Mouse (Mus musculus): ENCODE results near the gene Ppp1r10.
A peak's percentile ranks its signal among the peaks of the same experiment; 100 is the strongest.

Gene Ppp1r10

DNA sequence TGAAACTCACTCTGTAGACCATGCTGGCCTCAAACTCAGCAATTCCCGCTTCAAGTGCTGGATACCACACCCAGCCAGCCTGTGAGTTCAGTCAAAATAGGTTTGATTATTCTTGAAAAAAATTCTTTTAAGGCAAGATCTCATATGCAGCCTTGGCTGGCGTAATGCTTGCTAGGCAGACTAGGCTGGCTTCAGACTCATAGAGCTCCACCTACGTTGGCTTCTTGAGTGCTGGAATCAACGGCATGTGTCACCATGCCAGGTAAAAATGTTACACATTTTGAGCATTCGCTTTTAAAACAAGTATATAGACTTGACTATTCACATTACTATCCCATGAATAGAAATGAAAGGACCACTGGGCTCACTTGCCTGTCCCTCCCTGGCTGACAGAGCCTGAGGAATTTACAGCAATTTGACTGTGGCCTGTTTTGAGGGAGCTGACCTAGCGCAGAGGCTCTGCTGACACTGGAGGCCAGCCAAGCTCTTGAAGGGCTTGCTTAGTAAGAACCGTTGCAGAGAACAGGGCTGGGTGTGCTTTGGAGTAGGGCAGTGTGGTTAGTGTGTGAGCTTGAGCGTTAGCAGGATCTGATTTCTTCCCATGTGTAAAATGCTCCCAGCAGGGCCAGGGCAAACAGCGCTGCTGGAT is 12.8 kb upstream of the Ppp1r10 start:
- no peak for DNase-seq (ENCODE audit: low spot score)

DNA sequence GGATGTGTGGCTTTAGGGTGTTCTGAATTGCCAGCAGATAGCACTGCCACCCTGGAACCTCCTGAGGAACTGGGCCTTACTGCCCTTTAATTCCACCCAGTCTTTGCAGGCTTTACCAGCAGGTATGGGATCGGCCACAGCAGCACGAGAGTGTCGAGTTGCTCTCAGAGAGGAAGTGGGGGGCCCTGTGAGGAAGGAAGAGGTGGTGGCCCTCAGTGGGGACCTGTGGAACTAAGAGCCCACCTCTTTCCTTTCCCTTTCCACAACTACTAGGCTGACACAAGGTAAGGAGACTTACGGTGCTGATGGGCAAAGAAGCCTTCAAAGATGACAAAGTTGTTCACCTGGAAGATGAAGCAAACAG is 12.3 kb upstream of the Ppp1r10 start:
- DNase-seq (ENCODE audit: low spot score): no peak

DNA sequence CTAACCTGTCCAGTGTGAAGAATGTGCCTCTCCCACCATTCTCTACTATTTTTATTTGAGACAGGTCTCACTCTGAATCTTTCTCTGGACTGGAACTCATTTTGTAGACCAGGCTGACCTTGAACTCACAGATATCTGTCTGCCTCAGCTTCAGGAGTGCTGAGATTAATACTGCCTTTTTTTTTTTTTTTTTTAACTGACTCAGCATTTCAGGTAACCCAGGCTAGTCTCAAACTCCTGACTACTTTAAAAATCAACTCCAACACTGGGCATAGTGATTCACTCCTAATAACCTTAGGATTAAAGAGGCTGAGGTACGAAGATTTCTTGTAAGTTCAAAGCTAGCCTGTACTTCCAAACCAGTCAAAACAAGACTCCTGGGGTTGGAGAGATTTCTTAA is 10.6 kb upstream of the Ppp1r10 start:
- no peak for DNase-seq (ENCODE audit: low spot score)

DNA sequence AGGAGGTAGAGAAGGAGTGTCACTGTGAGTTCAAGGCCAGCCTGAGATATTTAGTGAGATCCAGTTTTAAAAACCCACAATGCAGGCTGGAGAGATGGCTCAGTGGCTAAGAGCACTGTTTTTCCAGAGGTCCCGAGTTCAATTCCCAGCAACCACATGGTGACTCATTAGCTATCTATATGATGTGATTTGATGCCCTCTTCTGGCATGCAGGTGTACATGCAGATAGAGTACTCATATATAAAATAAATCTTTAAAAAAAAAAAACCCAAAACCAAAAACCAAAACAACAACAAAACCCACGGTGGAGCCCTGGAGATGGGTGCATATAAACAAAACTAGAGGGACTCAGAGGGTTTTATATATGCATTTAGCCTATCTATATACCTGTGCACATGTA is 8.6 kb upstream of the Ppp1r10 start:
- no peak for DNase-seq (ENCODE audit: low spot score)

DNA sequence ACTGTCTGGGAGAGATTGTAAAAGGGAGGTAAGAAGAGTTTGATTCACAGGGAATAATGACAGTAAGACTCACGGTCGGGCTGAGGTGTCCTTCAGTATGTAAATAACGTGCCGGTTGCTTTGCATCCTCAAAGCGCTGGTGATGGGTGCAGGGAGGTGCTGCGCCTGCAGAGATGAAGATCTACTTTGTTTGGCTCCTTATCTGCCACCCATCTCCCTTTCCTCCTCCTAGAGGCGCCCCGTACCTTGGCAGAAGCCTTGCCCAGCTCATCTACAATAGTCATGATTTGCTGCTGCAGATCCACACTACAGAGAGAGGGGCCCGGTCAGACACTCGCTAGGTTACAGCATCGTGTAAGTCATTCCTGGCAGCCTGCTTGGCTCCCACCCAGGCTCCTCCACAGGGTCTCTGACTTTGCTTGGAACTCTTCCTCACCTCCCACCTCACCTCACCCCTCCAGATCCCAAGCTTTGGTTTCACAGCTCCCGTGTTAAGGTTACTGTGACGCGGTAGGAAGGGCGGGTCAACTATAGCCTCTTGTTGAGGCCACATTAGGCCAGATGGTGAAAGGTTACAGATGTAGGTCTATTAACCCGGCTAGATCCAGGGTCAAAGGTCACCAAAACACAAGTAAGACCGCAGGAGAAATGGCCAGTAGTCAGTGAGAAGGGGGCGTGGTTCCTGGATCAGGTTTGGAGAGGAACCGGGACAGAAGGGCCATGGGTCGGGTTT is 6.9 kb upstream of the Ppp1r10 start:
- no peak for DNase-seq (ENCODE audit: low spot score)

DNA sequence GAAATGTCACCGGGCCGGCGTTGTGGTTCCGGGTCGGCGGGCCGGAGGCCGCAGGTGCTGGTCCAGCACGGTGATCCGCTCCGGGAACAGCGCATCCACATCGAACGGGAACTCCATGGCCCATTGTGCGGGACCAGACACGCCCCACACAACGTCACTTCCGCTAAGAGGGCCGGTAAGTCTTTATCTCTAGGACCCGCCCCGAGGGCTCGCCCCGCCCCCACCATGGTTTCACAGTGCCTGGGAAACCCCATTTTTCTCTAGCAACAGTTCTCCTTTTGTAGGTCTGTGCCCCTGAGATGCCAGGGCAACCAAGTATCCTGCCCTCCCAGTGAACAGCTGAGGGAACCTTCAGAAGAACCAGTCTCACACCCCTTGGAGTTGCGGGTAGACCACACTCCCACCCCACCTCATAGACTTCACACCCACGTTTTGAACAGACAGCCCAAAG is 6.3 kb upstream of the Ppp1r10 start, which contains the start of gene Atat1:
TSS of gene Atat1 (minus strand) at position 157 of the 451 bp plus-strand sequence.
- DNase-seq (ENCODE audit: low spot score): peak; percentile 96

DNA sequence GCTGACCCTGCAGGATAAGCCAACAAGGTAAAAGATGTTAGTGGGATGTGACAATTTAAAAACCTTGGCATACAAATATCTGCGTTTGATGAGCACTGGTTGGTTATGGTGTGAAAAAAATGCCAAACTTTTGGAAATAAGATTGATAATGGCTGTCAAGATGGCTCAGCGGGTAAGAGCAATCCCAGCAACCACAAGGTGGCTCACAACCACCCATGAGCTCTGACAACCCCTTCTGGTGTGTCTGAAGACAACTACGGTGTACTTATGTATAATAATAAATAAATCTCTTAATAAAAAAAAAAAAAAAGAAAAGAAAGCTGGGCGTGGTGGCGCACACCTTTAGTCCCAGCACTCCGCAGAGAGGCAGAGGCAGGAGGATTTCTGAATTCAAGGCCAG is 1.3 kb upstream of the Ppp1r10 start:
- DNase-seq (ENCODE audit: low spot score): no peak

DNA sequence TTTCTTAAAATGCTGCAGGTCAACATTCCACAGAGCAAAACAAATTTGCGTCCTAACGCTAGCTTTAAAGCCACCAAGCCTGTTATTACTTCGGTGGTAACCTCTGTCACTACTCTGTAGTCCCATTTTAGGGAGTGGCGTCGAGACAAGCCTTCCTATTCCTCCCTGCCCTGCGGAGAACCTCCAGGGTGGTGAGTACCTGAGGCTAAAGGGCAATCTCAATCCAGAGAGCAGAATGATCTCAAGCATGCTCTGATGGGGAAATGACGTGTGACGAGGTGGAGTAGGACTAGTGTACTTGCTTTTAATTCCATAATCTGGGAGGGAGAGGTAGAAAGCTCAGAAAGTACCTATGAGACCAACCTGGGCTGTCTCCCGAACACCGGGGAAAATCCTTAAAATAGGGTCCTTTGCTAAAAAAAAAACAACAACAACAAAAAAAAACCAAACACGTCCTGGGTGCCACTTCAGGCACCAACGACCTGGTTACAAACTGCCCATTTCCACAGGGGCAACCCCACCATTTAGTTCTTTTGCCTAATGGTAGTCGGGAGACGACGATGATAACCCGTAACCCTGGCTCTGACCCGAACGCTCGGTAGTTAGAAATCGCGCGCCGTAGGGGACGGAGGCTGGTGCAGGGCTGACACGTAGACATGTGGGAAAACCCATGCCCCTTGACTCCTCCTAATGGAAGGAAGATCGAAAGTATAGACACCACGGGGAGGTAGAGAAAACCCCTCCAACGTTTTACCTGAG is 517 bp upstream of the Ppp1r10 start:
- DNase-seq (ENCODE audit: low spot score): no peak

DNA sequence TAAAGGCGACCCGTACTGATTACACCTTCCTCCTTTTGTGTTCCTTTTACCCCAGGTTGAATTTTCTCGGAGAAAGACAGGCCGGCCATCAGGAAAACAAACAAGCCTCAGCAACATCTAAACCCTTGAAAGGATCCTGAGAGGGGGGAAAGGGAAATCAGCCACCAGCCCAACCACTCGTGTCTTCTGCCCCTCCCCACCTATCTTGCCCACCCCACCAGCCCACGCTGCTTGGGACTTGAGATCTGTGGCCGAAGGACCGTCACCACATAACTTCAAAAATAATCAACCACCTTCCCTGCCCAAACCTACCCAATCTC is 869 bp downstream of the Ppp1r10 start:
- DNase-seq (ENCODE audit: low spot score): no peak

DNA sequence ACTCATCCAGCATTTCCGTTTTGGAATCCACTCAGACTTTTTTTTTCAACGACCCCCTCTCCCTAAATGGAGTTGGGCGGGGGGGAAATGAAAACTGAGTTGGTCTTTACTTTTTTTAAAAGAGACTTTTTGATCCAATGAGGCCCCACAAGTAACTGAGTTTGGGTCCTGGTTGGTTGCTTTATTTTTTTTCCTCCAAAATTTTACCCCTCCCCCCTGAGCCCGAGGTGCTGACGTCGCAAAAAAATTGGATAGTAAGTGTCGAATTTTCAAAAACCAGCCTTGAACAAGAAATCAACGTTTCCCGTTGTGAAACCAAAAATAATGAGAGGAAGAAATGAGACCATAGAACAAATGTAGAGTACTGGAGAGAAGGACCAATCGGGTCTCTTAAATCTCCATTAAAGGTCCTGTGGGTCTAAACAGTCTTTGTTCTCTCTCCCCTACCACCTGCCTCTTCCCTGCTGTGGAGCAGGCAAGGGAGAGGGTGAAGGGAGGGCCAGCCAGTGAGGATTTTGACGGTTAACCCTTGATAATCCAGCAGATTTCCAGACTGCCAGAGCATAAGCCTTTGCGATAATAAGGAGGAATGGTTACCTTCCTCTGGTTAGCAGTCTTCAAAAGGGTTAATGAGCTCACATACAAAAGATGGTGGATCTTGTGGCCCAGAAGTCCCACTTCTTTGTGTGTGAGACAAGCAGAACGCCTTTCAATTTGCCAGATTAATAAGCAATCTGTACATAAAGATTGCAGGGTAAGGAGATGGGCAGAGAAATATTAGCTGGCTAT is 1.4 kb downstream of the Ppp1r10 start:
- peak; percentile 86 for DNase-seq (ENCODE audit: low spot score)

DNA sequence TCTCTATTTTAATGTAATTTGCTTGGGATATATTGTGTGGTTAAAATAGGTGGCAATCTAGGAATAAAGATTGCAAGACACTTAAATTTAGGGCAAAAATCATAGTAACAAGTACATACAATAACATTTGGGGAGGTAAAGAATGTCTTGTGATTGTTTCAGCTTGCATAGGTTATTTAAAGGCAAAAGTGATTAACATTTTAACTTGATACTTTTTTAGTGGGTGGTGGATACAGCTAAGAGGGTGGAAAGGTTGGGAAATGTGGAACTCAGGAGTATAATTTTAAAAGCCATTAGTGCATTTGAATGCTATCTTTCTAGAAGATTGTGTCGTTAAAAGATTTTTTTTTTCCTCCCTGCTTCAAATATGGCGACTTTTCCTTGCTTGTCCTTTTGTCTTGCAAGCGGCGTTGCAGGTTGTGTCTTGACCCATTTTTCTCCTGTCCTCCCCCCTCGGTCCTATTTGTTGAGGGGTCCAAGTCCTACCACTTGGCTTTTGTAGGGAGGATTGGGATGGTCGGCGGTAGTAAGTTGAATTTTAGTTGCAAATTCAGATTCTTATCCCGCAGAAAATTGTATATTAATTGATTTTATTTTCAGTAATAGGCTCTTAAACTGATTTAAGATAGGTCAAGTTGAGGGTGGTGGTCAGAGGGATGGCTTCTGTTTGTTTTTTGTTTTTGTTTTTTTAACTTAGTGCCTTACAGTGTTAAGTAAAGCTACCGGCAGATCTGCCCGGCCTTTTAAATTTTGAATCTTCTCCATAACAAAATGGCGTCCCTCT is 2.2 kb downstream of the Ppp1r10 start:
- peak; percentile 79 for DNase-seq (ENCODE audit: low spot score)

DNA sequence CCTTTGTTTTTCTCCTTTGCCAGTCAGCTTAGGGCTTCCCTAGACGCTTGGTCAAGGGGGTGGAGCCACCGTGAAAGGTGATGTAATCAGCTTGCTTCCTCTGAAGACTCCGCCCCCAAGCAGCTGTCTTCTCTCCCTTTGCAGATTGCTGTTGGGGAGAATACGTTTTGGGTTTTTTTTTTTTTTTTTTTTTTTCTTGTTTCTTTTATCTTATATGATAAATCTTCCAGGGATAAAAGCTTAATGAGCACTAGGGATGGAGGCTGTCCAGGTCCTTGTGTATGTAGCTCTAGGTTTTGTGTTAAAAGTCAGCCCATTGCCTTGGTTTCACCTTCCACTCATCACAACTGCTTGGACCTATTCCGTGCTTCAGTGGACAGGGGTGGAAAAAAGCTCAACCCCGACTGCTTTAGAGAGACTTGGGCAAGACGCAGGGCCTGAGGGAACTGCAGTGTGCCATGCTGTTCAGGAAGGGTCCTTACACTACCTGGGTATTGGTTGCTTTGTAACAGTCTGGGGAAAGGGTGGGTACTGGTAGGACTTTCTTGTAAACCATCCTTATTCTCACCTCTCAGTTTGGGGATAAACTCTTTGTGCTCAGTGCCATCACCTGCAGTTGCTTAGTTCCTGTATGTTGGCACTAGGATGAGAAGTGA is 3.0 kb downstream of the Ppp1r10 start:
- DNase-seq (ENCODE audit: low spot score): peak; percentile 97

DNA sequence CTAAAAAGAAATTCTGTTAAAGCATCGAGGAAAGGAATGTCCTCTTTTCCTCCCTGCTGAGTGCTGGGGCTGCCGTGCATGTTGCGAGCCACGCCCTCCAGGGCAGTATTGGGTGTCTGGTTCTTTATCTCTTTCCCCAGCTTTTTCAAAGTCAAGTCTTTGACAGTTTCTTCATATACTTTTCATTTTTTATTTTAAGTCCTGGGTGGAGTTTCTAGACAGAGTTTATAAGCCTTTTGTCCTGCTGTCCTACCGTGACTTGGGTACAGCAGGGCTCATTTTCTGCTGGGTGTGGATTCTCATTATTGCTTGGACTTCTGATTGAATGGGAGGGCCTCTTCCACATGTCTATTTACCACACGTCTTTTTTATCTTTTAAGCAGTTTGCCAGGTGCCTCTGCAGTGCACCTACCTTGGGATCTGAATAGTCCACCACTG is 3.6 kb downstream of the Ppp1r10 start:
- no peak for DNase-seq (ENCODE audit: low spot score)

DNA sequence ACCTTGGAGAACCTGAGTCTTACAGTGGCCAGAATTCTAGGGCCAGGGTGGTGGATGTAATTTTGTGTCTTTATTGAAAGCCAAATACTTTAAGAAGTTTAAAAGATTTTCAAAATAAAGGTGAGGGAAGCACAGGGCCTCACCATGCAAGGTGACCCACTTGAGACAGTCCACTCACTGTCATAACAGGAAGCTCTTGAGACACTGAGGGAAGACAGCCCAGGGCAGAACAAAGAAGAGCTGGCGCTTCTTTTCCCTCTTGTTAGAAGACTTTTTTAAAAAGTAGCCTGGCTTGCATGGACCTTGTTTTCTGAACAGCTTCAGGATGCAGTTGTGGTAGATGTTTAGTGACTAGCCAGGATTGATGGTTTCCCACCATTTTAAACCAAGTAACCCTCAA is 4.2 kb downstream of the Ppp1r10 start:
- DNase-seq (ENCODE audit: low spot score): no peak

DNA sequence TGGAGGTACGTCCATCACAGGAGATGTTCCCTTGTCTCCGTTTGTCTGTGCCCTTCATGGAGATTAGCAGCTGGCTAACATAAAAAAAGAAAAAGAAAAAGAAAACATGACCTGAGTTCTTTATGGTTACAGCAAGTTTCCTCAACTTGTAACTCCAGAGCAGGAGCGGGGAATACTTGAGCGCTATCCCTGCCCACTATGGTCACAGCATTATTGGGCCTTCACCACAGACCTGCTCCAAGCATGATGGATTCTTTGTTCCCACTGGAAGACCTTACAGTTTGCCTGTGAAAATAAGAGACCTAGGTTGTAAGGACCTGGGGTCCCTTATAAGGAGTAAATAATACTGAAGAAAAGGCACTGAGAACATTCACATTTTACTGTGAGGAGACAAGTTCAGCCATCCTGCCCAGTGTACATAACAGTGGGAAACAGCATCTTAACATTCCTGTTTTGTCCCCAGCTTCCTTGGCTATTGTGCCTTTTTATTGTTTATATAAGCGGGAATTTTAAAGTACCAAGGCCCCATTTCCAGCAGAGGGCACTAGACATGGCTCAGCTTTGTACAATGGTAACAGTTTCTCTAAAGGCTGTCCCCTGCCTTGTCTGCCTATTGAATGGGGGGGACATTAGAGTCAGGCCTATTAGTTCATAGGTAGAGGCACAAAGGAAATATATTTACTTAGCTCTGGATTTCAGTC is 4.8 kb downstream of the Ppp1r10 start:
- peak; percentile 74 for DNase-seq (ENCODE audit: low spot score)

DNA sequence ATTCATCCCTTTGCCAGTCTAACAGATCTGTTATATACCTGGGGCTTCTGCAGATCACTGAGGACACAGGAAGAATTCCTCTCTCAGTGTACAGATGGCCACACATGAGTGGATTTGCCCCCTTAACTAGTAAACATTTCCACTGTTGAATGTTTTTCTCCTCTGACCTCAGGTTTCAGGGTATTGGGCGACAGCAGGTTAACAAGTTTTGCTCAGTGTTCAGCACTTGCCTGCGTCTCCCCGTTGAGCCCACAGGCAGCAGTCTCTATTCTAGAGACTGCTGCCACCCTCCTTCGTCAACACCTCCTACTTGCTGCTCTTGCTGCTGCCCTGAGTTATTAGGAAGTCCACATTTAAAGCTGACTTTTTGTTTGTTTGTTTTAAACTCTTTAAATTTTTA is 5.5 kb downstream of the Ppp1r10 start:
- DNase-seq (ENCODE audit: low spot score): no peak

DNA sequence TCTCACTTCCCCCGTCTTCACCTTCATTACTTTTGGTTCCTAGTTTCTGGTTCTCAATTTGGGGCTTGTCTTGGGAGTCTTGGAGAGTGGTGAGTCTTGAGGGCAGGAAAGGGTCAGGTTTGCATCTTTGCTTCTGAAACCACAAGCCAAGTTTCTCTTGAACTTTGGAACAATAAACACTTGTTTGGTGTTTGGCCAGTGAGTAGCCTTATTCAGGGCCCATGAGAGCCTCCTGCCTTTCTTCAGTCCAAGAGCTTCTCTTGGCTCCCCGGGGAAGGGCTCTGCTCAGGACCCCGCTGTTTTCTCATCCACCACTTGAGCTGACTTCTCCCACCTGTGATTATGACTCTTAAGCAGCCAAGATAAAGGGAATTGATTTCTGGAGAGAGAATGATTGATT is 6.3 kb downstream of the Ppp1r10 start:
- no peak for DNase-seq (ENCODE audit: low spot score)

DNA sequence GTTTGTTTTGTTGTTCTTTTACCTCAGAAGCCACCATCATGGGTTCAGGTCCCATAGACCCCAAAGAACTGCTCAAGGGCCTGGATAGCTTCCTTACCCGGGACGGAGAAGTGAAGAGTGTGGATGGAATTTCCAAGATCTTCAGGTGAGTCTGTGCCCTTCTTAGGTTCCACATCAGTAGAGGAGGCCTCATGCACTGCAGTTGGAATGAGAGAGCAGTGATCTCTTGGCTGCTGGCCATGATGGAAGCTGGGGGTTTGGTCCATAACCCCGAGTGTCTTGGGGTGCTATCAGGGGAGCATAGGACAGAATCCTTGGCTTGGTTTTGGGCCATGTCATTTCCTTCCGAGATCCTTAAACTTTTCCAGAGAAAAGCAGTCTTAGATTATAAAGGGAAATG is 7.0 kb downstream of the Ppp1r10 start:
- DNase-seq (ENCODE audit: low spot score): no peak

DNA sequence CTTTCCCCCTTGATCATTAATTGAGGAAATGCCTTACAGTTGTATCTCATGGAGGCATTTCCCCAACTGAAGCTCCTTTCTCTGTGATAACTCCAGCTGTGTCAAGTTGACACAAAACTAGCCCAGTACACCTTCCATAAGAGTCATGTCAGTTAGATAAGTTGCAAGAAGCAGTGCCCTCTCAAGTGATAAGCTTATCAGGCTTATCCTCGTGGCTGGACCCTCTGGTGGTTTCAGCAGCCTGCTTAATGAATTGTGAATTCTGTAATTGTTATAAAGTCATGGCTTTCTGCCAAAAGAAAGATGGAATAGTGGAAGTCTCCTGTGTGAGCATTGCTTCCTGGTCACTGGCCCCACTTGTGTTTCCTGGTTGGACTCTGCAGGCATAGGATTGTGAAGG is 11.2 kb downstream of the Ppp1r10 start:
- DNase-seq (ENCODE audit: low spot score): no peak

DNA sequence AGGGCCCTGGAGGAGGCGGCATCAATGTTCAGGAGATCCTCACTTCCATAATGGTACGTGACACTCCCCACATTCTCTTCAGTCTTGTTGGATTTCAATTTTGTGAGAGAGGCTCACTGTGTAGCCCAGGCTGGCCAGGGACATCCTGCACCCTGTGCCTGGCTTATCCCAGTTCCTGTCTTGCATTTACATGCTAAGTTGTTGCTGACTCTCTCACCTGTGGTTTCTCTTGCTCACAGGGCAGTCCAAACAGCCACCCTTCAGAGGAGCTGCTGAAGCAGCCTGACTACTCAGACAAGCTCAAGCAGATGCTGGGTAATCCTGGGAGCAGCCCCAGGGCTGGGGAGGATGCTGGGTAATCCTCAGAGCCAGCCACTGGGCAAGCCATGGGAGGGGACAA is 13.3 kb downstream of the Ppp1r10 start:
- DNase-seq (ENCODE audit: low spot score): no peak

All from retina, embryonic 14.5 days (tissue).